Mouse (Mus musculus) midbrain, postnatal 0 days (tissue): Measurements from ENCODE around the gene Trrap. TPM values are rescaled to one million over a fixed set of nuclear protein-coding genes. Genes with fewer than 3 reads are reported as not detected.

Experiments used
- ATAC-seq: fragments of 200-750 bp; cut with Nextera tagmentation; 2 replicates; pipeline ENCODE4 v1.8.0; 2017; ENCODE audit warnings: moderate number of reproducible peaks, mild to moderate bottlenecking, moderate TSS enrichment, moderate library complexity; ENCODE audit not compliant: low FRiP score
- DNase-seq: peaks from one replicate; pipeline ENCODE4 v3.0.0-alpha.2; 2015; ENCODE audit warnings: low spot score
- H3K27ac ChIP-seq: fragments of 300-500 bp; sonication (generic); 2 replicates; pipeline ENCODE4 v1.5.1; 2014; ENCODE audit warnings: low read depth, mild to moderate bottlenecking, low read length, mixed read lengths
- H3K27me3 ChIP-seq: fragments of 300-500 bp; sonication (generic); 2 replicates; pipeline ENCODE4 v1.6.1; 2014; ENCODE audit warnings: low read length, control low read depth, mixed read lengths; ENCODE audit not compliant: insufficient read depth
- H3K36me3 ChIP-seq: fragments of 300-500 bp; sonication (generic); 2 replicates; pipeline ENCODE4 v1.6.1; 2014; ENCODE audit warnings: low read length, control low read depth, mixed read lengths; ENCODE audit not compliant: insufficient read depth
- H3K4me1 ChIP-seq: fragments of 300-500 bp; sonication (generic); 2 replicates; pipeline ENCODE4 v1.6.1; 2014; ENCODE audit warnings: mild to moderate bottlenecking, control low read depth, antibody characterized with exemption, low read length, mixed read lengths; ENCODE audit not compliant: insufficient read depth
- H3K4me2 ChIP-seq: fragments of 300-500 bp; sonication (generic); 2 replicates; pipeline ENCODE4 v1.6.1; 2014; ENCODE audit warnings: low read depth, mild to moderate bottlenecking, low read length, mixed read lengths; ENCODE audit not compliant: poor library complexity, severe bottlenecking
- H3K4me3 ChIP-seq: fragments of 300-500 bp; sonication (generic); 2 replicates; pipeline ENCODE4 v1.5.1; 2014; ENCODE audit warnings: low read depth, mild to moderate bottlenecking, low read length, moderate library complexity
- H3K9ac ChIP-seq: fragments of 300-500 bp; sonication (generic); replicated peaks from 2 replicates; pipeline ENCODE4 v1.6.1; 2014; ENCODE audit warnings: mild to moderate bottlenecking, low read length, moderate library complexity, mixed read lengths; ENCODE audit not compliant: poor library complexity, severe bottlenecking
- H3K9me3 ChIP-seq: fragments of 300-500 bp; sonication (generic); 2 replicates; pipeline ENCODE4 v1.6.1; 2016; ENCODE audit warnings: low read length, control low read depth
- CTCF ChIP-seq: IDR thresholded peaks from 2 replicates; pipeline ENCODE4 v1.5.1; 2016; ENCODE audit warnings: antibody characterized with exemption, mild to moderate bottlenecking
- WGBS: fragments of 180-500 bp; shearing (Covaris S2); extraction: QIAGEN DNeasy Blood & Tissue Kit; methylation state at CpG from one replicate; pipeline ENCODE4 v1.1.7; 2014; 5-methylcytosine and 5-hydroxymethylcytosine counted together
- polyA plus RNA-seq: library from polyadenylated mRNA; unstranded; fragments of >200 nt; fragmentation: Nextera tagmentation; extraction: Ambion mirVana; gene quantifications from 2 replicates; pipeline ENCODE4 v1.2.1, GENCODE M21; 2015
- total RNA-seq: library from RNA; depleted of rRNA; stranded (reverse); fragments of >200 nt; gene quantifications from 2 replicates; pipeline ENCODE4 v1.2.3, GENCODE M21; 2014

Trrap gene
- total and polyA plus RNA-seq, 2 experiments from 2014 or later, result 66.8 to 136 TPM

- ATAC-seq (no peak), DNase-seq (no peak)
- WGBS, result 84% methylated on average over 5 of the region's 5 CpGs
- Histone ChIP-seq H3K4me2 (no peak overlapping the region), H3K27ac (no peak overlapping the region), H3K9me3 (no peaks in the 10 kb centered on the region), H3K27me3 (no peaks in the 10 kb centered on the region), H3K4me1 (no peaks in the 10 kb centered on the region), H3K4me3 (no peak overlapping the region), H3K9ac (no peak overlapping the region), H3K36me3 (peaks cover 80% of the 10 kb centered on the region)
- peak; percentile 45 for TF ChIP-seq CTCF
Measured at GRCm38 (mm10) chr5:144793374-144793773, 25.8 kb downstream of the Trrap start.

- no peaks in the 10 kb centered on the region for H3K27me3 ChIP-seq
- peak; percentile 24 for DNase-seq
- no peak overlapping the region for H3K4me2 ChIP-seq
- H3K36me3 ChIP-seq, result peaks cover 79% of the 10 kb centered on the region
- no peaks in the 10 kb centered on the region for H3K4me1 ChIP-seq
- ATAC-seq, result no peak
- WGBS, result 79% methylated on average over 6 of the region's 6 CpGs
- no peak overlapping the region for H3K27ac ChIP-seq
- no peaks in the 10 kb centered on the region for H3K9me3 ChIP-seq
- TF ChIP-seq CTCF, result peak; percentile 66
- H3K9ac ChIP-seq, result no peak overlapping the region
- no peak overlapping the region for H3K4me3 ChIP-seq
Measured at GRCm38 (mm10) chr5:144794687-144795086, 27.2 kb downstream of the Trrap start.

GRCm38 (mm10) chr5:144797116-144797515 is 29.6 kb downstream of the Trrap start:
- H3K9ac ChIP-seq, result no peak overlapping the region
- no peak for TF ChIP-seq CTCF
- no peak overlapping the region for H3K27ac ChIP-seq
- WGBS, result 96% methylated on average over 7 of the region's 7 CpGs
- H3K36me3 ChIP-seq, result peaks cover 79% of the 10 kb centered on the region
- H3K27me3 ChIP-seq, result no peaks in the 10 kb centered on the region
- H3K4me1 ChIP-seq, result no peaks in the 10 kb centered on the region
- H3K4me2 ChIP-seq, result no peak overlapping the region
- DNase-seq (no peak), ATAC-seq (no peak)
- no peak overlapping the region for H3K4me3 ChIP-seq
- no peaks in the 10 kb centered on the region for H3K9me3 ChIP-seq

GRCm38 (mm10) chr5:144803066-144803465 is 35.5 kb downstream of the Trrap start:
- Histone ChIP-seq H3K36me3 (peaks cover 89% of the 10 kb centered on the region), H3K4me3 (no peak overlapping the region), H3K27me3 (no peaks in the 10 kb centered on the region), H3K27ac (no peak overlapping the region), H3K4me1 (no peaks in the 10 kb centered on the region), H3K9me3 (no peaks in the 10 kb centered on the region), H3K4me2 (no peak overlapping the region), H3K9ac (no peak overlapping the region)
- no peak for TF ChIP-seq CTCF
- DNase-seq (no peak), ATAC-seq (no peak)
- WGBS, result 94% methylated on average over 8 of the region's 8 CpGs

GRCm38 (mm10) chr5:144804181-144804580 is 36.6 kb downstream of the Trrap start:
- H3K27me3 ChIP-seq, result no peaks in the 10 kb centered on the region
- ATAC-seq (no peak), DNase-seq (no peak)
- H3K27ac ChIP-seq, result no peak overlapping the region
- H3K36me3 ChIP-seq, result peaks cover 86% of the 10 kb centered on the region
- H3K9me3 ChIP-seq, result no peaks in the 10 kb centered on the region
- no peaks in the 10 kb centered on the region for H3K4me1 ChIP-seq
- H3K4me3 ChIP-seq, result no peak overlapping the region
- no peak overlapping the region for H3K4me2 ChIP-seq
- WGBS, result 91% methylated on average over 7 of the region's 7 CpGs
- TF ChIP-seq CTCF, result no peak
- H3K9ac ChIP-seq, result no peak overlapping the region

- no peaks in the 10 kb centered on the region for H3K4me1 ChIP-seq
- H3K9ac ChIP-seq, result no peak overlapping the region
- WGBS, result 95% methylated on average over 10 of the region's 10 CpGs
- H3K27ac ChIP-seq, result no peak overlapping the region
- H3K27me3 ChIP-seq, result no peaks in the 10 kb centered on the region
- H3K4me3 ChIP-seq, result no peak overlapping the region
- ATAC-seq (no peak), DNase-seq (no peak)
- TF ChIP-seq CTCF, result no peak
- H3K9me3 ChIP-seq, result no peaks in the 10 kb centered on the region
- no peak overlapping the region for H3K4me2 ChIP-seq
- H3K36me3 ChIP-seq, result peaks cover 87% of the 10 kb centered on the region
Measured at GRCm38 (mm10) chr5:144806931-144807330, 39.4 kb downstream of the Trrap start.
